Mouse (Mus musculus) ES-E14 (cell line): Measurements from ENCODE around the gene Wnt1.

Experiments
- HCFC1 ChIP-seq: IDR thresholded peaks from 2 replicates; pipeline ENCODE4 v1.6.1; 2012; ENCODE audit warnings: low read length, inconsistent platforms, borderline replicate concordance; ENCODE audit not compliant: insufficient read depth
- ZC3H11A ChIP-seq: IDR thresholded peaks from 2 replicates; pipeline ENCODE4 v1.6.1; 2012; ENCODE audit warnings: low read depth, mild to moderate bottlenecking, inconsistent platforms, low read length, borderline replicate concordance

DNA sequence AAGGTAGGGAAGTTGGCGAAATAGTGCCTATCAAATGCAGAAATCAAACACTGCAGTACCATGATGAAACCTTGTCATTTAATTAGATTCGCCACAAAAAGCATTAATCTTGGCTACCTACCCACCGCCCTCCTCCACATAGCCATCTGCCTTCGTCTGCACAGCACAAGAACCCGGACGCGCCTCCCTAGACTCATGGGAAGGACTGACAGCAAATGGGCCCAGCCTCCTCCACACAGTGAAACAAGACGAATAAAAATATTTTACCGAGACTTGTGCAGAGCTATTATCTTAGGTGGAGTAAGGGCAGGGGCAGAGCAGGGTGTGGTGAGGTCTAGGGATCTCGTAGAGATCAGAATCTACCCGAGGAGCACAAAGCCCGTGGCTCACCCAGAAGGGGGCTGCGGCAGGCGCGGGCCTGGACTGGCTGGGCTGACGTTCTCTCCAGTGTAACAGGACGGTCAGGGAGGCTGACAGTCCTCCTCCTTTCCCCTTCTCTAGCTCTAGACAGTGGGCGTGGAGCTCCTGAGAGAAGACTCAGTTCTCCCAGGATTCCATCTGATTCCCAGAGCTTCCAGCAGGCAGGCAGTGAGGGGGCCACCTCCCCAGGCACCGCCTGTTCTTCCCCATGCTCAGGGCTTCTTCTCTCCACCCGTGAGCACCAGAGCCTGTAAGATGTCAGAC, 23.2 kb downstream of the Wnt1 start:
- TF ChIP-seq HCFC1 (no peak), ZC3H11A (no peak)
